ENCODE assay signal across 9 mouse cellular contexts in genomic region chr2:146221929-146222278, GRCm38 (mm10). TPM values are rescaled to one million over a fixed set of nuclear protein-coding genes. Genes with fewer than 3 reads are reported as not detected.
DNase-seq lines count a peak whose midpoint lies in the region; ATAC-seq lines count a peak whose summit lies in the region.
"Had no signal": no experiment of that assay in that cellular context is flagged by ENCODE, and none has a peak within 500 bp of the region (broad histone marks: within the 10 kb centered on the region; RNA-seq: fewer than 3 reads in every experiment).

No protein-coding gene starts in this region.

- H3K36me3 ChIP-seq in embryonic facial prominence, embryonic 13.5 days, result no peaks in the 10 kb centered on the region
- H3K36me3 ChIP-seq in intestine, embryonic 16.5 days (ENCODE audit: control insufficient read depth, insufficient read depth, low read length), result no peaks in the 10 kb centered on the region
- no peaks in the 10 kb centered on the region for H3K36me3 ChIP-seq in midbrain, embryonic 10.5 days

- peaks cover 96% of the 10 kb centered on the region for H3K27me3 ChIP-seq in embryonic facial prominence, embryonic 13.5 days
- H3K27me3 ChIP-seq in intestine, embryonic 16.5 days (replicated peaks; ENCODE audit: control insufficient read depth, insufficient read depth, low read length), result peaks cover 82% of the 10 kb centered on the region
- H3K27me3 ChIP-seq in midbrain, embryonic 10.5 days (ENCODE audit: low read depth, poor library complexity, severe bottlenecking), result peaks cover 99% of the 10 kb centered on the region

- peak overlapping the region; percentile 57 for H3K4me3 ChIP-seq in embryonic facial prominence, embryonic 13.5 days
- peak overlapping the region; percentile 53 for H3K4me3 ChIP-seq in intestine, embryonic 16.5 days (ENCODE audit: low read length)
- H3K4me3 ChIP-seq in midbrain, embryonic 10.5 days, result peak overlapping the region; percentile 71

- WGBS in embryonic facial prominence, embryonic 13.5 days, result 0% methylated on average over 43 of the region's 44 CpGs
- under 1% methylated on average over 43 of the region's 44 CpGs for WGBS in intestine, embryonic 16.5 days
- 0% methylated on average over 37 of the region's 44 CpGs for WGBS in midbrain, embryonic 10.5 days

- peaks cover 43% of the 10 kb centered on the region for H3K4me1 ChIP-seq in embryonic facial prominence, embryonic 13.5 days
- H3K4me1 ChIP-seq in intestine, embryonic 16.5 days (ENCODE audit: control insufficient read depth, insufficient read depth, low read length), result peaks cover 31% of the 10 kb centered on the region
- H3K4me1 ChIP-seq in midbrain, embryonic 10.5 days, result peaks cover 82% of the 10 kb centered on the region

- peak overlapping the region; percentile 68 for H3K9ac ChIP-seq in embryonic facial prominence, embryonic 13.5 days
- H3K9ac ChIP-seq in intestine, embryonic 16.5 days (ENCODE audit: low read depth, low read length), result peak overlapping the region; percentile 43

- peak overlapping the region; percentile 95 for H3K4me2 ChIP-seq in embryonic facial prominence, embryonic 13.5 days
- peak overlapping the region; percentile 99 for H3K4me2 ChIP-seq in intestine, embryonic 16.5 days (ENCODE audit: low read depth, low read length)

- ATAC-seq in embryonic facial prominence, embryonic 13.5 days (ENCODE audit: insufficient number of reproducible peaks, insufficient read depth, low FRiP score, low TSS enrichment, low read depth), result peak; percentile 22; the same call in 1 of the 2 replicates
- ATAC-seq in intestine, embryonic 16.5 days, result peak; percentile 47

- no peaks in the 10 kb centered on the region for H3K9me3 ChIP-seq in embryonic facial prominence, embryonic 13.5 days
- no peaks in the 10 kb centered on the region for H3K9me3 ChIP-seq in intestine, embryonic 16.5 days (ENCODE audit: control insufficient read depth, low read length)
- no peaks in the 10 kb centered on the region for H3K9me3 ChIP-seq in midbrain, embryonic 10.5 days (replicated peaks)

- H3K27ac ChIP-seq in embryonic facial prominence, embryonic 13.5 days, result no peak overlapping the region
- no peak overlapping the region for H3K27ac ChIP-seq in intestine, embryonic 16.5 days (ENCODE audit: low read length)
- peak overlapping the region; percentile 90 for H3K27ac ChIP-seq in midbrain, embryonic 10.5 days (replicated peaks)

- DNase-seq in kidney, postnatal 4 days, result peak; percentile 16 to 24
- DNase-seq in kidney, postnatal 36 days, result no peak
- DNase-seq in adrenal gland, postnatal 10 days, result peak; percentile 52
- DNase-seq in midbrain, embryonic 10.5 days (ENCODE audit: low spot score), result peak; percentile 83
- DNase-seq in testis, postnatal 14 days (ENCODE audit: low spot score), result peak; percentile 9
- DNase-seq in spleen, postnatal 36 days (ENCODE audit: low spot score in 2 of 2), result no peak

RNA-seq across cellular contexts. Expression of gene Insm1, which starts 0.2 kb away (rescaled TPM):
- total RNA-seq in adrenal gland, postnatal 10 days (2021), result 1 to 10 TPM; 5.7 to 6.1 TPM
- polyA plus RNA-seq in embryonic facial prominence, embryonic 13.5 days (2015; fragmentation: Nextera tagmentation; extraction: Ambion mirVana), result 0.80 and 1.4 TPM in 2 replicates
- 0.35 and 0.54 TPM in 2 replicates for polyA plus RNA-seq in intestine, embryonic 16.5 days (2015; fragmentation: Nextera tagmentation; extraction: Ambion mirVana)
- 3.0 and 4.7 TPM in 2 replicates for polyA plus RNA-seq in midbrain, embryonic 10.5 days (2016; fragmentation: Nextera tagmentation; extraction: Ambion mirVana)
- total RNA-seq: neutrophil, adult 5-6 weeks had no signal

Comparison
In these comparisons a context has a peak if more than half of its experiments do, and no peak if none do; other contexts are left out.
1. DNase-seq: peak in kidney, postnatal 4 days (2 of 2), adrenal gland, postnatal 10 days (single experiment), midbrain, embryonic 10.5 days (single experiment) and testis, postnatal 14 days (single experiment); none in kidney, postnatal 36 days (0 of 2) and spleen, postnatal 36 days (0 of 2).
2. Peak in every context shown above with its lines, with median percentiles within 50 percentile points of each other: H3K4me3 ChIP-seq.